Mouse (Mus musculus) layer of hippocampus, adult 9-11 months (tissue): ENCODE data around the gene Ankrd6.

Experiments
- DNase-seq: peaks from one replicate; pipeline ENCODE4 v3.0.0; 2022

Ankrd6 gene

DNA sequence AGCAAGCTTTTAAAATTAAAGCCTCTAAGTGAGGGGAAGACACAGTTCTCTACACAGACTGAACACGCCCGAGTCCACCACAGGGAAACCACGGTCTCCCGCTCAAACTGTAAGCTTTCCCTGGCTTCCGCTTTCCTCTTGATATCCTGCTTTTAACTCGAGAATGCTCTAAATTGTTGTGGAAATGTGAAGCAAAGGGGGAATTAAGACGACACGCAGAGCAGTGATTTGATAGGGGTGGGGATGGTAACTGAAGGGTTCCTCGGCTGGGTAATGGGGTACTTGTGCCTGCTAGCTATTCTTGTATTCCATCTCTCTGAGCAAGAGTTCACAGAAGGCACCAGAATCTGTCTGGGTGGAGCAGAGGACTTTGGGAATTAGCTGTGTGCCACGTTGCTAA, 1.9 kb downstream of the Ankrd6 start:
- no peak for DNase-seq

DNA sequence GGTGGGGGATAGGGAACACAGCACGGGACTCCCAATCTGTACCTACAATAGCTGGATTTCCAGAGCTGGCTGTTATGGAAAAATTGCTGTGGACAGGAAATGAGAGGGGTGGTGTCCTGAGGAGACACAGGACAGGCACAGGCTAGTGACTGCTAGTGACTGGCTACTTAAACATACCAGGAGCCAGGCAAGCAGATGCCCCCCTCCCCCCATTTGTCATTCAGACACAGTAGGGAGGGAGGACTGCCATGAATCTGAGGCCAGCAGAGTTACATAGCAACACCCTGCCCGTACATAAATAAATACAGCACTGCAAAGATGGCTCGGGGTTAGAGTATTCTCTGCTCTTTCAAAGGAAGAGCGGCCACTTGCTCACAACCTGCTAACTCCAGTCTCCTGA, 3.0 kb downstream of the Ankrd6 start:
- DNase-seq, result no peak

DNA sequence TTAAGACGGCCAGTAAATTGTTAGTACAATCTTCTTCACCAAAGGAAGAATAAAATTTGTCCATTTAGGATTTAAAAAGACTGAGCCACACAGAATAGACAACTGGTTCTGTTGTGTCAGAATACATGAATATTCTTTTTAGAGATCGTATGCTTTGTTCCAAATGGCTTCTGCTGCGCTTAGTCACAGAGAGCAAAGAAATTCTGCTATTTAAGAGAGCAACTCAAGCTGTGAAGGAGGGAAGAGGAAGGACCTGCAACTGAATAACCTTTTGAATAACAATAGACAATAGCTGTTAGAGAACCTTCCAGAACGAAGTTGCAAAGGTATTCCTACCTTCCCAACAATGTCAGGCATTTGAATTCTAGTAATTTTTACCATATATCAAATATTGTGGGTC, 9.7 kb downstream of the Ankrd6 start:
- no peak for DNase-seq

DNA sequence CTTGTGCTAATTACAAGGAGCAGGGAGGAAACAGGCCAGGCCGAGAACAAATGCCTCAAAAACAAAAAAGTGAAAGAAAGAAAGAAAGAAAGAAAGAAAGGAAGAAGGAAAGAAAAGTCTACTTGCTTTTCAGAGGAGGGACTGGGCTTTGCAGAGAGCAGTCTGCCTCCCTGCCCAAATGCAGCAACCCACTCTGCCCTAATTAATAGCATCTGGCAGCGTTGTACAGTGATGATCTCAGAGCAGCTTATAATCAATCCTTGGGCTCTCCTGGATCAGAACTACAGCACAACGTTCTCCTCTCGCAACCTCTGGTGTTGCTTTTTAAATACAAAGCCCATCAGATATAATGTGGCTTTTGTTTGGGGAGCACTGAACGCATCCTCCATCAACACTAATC, 10.7 kb downstream of the Ankrd6 start:
- DNase-seq, result peak; percentile 28

DNA sequence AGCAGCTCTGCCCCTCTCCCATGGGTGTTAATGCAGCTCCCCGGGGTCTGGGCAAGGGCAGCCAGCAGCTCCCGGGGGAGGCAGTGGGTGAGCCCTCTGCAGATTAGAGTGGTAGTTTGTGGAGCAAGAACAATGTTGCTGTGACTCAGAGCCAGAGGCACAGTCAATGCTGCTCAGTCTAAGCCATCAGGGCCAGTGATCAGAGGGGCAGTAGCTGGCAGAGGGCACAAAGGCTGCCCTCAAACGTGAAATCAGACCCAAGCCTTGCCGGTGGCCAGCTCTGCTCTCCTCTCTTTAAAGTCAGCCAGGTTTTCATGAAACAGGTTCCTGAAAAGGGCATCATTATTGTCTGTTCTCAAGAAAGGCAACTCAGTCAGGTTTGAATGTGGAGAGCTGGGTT, 11.1 kb downstream of the Ankrd6 start:
- peak; percentile 29 for DNase-seq

DNA sequence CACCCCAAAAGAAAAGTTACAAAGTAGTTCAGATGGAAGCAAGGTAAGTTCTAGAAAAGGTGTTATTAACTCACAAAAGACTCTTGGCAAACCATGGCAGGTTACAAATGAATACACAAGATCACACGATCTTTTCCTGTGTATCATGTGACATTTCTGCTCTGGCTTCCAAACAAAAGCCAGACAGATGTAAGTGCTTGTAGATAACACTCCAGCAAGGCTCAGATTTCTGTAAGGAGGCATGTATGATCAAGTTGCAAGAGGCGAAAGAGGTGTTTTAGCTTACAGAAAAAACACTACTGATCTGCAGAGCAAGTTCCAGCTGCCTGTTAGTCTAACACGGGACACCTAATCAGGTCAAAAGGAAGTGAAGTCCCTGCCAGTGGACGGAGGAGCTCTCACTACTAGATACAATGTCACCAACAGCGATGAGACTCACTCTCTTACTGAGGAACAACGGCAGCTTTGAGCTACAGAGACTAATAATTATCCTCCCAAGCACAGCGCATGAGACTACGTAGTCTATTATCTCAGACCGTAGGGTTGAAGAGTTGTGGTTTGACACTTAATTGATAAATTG, 13.8 kb downstream of the Ankrd6 start:
- no peak for DNase-seq

DNA sequence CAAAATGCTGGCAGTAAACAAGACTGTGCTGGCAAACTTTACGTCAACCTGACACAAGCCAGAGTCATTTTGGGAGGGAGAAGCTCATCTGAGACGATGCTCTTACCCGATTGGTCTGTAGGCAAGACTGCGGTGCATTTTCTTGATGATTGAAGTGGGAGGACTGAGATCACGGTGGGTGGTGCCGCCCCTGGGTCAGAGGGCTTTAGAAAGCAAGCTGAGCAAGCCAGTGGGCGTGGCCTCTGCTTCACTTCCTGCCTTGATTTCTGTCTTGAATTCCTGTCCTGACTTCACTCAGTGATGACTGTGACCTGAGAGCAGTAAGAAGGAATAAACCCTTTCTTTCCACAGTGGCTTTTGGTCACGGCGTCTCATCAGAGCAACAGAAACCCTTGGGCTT, 18.6 kb downstream of the Ankrd6 start:
- no peak for DNase-seq

DNA sequence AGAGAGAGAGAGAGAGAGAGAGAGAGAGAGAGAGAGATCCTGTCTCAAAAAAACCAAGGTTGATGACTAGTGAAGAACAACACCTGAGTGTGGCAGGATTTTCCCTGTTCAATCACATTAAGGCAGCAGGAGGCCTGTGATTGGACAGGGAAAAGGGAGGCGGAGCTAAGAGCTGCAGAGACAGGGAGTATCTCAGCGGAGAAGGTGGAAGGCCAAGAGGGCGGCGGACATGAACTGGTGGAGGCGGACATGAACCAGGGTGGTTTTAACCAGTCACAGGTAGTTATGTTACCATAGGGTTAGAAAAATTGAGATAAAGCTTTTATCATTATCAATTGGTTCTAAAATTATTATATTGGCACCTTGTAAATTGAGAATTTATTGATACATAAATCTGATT, 20.9 kb downstream of the Ankrd6 start:
- no peak for DNase-seq

DNA sequence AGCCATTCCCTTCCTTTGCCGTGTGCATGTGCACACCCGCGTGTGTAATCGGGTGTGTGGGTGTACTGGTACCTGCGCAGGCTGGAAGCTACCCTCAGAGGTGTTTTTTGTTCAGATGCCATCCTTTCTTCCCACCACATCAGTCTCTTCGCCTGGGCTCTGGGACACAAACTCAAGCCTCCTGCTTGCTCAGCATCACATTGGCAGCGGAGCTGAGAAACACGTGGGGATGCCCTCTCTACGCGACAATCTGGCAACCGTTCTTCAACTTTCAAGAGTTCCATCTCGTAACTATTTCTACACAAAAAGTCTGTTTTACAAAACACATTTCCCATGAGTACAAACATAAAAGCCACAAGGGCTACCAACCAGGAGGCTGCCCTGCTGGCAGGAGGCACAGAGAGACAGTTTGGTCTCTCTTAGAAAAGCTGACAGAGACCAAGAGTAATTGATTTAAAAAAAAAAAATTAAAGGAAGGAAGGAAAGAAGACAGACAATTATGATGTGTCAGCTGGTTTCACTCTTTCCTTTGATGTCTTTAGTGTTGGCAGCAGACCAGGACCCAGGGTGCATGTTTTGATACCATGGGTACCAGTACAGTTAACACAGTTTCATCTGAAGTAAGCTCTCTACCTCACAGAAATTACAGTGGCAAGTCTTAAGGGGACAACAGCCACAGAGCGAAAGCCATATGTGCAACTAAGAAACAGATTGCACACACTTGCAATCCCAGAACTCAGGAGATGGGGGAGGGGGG, 21.8 kb downstream of the Ankrd6 start:
- no peak for DNase-seq

DNA sequence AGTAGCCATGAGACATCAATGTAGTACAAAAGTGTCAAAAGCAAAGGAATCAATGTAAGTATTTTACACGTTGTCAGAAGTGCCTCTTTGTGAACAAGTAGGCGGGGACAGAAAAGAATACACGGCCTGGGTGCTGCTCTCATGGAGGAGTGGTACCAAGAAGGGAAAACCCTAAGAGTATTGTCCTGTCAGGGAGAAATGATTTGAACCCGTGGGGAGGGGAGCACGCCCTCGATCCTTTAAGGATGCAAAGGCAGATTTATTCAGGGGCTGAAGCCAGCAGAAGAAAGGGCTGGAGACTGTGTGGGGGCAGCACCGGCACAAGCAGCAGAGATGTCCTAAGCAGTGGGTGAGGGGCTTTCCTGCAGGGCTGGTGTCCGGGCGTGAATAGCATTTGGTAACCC, 26.7 kb downstream of the Ankrd6 start:
- no peak for DNase-seq

DNA sequence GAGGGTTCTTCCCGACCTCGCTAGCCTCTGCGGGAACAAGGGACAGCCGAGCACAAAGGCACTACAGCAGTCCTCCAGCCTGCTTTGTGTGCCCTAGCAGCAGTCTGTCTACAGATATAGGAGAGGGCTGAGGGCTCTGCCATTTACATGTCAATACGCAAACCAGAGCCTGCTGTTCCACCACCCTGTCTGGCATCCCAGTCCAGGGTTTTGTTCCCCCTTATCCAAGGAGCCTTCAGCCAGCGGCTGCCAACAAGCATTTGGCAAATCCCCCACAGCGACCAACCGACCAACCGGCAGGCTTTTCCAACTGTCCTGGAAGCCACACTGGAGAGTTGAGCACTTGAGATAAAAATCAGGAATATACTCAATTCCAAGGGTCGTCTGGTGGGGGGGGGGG, 27.2 kb downstream of the Ankrd6 start:
- no peak for DNase-seq

DNA sequence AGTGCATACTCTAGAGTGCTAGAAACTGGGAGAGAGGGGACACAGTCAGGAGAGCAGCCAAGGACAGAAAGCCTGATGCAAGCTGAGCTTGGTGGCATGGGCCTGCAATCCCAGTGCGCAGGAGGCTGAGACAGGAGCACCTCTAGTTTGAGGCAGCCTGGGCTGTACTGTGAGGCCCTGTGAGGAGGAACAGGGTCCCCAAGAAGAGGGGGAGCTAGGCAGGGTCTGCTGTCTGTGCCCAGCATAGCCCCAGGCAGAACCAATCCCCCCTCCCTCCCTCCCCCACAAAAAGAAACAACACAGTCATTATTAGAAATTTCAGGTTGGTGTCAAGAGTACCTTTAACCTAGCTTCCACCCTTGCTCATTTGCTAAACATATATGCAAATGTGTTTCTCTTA, 27.8 kb downstream of the Ankrd6 start:
- no peak for DNase-seq

DNA sequence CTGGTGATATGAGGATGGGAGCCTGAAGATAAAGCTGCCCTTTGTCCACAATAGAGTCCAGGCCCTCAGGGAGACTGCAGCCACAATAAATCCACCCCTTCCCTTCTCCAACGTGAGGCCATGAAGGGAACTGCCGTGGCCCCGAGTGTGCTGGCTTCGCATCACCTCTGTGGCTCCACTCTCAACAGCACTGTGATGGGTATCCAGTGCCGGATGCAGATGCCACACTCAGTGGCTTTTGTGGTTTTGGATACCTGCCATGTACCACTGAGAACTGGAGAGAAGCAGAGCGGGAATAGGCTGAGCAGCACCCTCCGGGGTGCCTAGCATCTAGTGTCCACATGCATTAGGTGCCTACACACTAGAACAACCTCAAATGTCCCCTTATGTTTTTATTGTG, 29.8 kb downstream of the Ankrd6 start:
- DNase-seq, result no peak

DNA sequence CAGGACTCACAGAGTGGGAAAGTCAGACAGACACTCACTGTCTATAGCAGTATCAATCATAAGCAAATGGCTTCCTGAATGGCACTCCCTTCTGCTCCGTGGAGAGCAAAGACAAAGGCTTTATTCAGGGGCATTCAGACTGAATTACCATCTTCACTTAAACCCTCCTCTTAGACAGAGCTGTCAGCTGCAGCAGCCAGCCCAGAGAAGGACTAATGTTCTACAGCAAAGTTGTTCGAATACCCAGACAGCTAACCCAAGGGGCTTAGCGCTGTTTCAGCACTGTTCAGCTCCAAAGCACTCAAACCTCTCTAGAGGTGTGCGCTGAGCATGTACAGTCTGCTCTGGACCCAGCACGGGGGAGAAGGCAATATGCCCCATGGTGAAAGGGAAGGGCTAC, 32.1 kb downstream of the Ankrd6 start:
- DNase-seq, result no peak

DNA sequence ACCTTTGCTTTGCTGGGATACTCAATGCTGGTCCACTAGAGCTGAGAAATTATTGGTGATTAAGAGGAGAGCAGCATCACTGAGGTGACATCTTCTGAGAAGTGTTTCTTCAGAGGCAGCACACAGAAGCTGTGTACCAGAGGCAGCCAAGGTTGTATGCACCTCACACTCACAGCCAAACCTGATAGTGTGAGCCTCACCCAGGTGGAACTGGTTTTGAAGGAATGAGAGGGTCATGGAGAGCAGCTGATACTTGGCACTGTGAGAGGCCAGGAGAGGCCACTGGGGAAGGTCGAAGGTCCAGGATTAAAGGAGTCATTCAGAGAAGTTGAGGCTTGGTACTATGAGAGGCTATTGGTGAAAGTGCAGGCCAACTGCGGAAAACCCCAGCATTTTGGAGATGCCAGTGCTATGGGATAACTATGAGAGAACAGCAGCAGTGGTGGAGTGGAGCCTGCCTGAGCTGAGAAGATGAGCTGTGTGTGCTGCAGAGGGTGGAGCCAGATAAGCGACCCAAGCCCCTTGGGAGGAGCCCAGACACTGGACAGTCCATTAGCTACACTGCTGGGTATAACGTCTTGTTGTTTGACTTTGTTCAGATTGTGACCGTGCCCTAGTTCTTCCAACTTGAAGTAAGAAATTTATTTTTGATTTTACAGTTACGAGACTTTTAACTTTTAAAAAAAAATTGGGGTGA, 33.8 kb downstream of the Ankrd6 start:
- DNase-seq, result no peak

DNA sequence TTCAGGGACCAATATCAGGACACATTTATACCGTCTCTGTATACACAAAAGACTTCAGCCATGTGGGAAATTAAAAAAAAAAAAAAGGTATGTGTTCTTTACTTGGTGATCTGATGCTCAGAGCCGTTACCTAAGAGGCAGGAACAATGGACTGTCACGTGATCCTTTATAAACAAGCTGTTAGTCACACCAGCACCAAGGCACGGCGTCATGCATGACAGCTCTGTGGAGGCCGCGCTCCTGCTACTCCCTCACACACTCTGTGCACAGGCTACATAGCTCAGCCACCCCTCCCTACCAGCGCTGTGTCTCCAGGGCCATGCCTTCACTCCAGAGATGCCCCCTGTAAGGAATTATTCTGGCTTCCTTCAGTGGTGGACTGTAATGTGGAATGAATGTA, 34.7 kb downstream of the Ankrd6 start:
- DNase-seq, result no peak

DNA sequence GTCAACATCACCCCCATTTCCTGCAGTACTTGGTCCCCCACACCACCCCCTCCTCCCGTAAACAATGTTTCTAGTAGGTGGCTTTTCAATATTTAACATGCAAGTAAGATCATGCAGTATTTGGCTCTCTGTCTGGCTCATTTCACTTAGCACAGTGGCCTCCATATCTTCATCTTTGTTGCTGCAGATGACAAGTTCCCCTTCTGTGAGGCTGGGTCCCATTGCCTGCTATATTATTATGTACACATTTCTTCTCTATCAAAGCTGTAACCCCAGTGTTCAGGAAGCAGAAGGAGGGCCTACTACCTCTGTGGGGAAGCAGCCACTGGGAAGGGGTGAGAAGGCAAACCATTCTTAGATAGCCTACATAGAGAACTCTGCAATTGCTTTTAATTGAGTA, 40.6 kb downstream of the Ankrd6 start:
- DNase-seq, result no peak

DNA sequence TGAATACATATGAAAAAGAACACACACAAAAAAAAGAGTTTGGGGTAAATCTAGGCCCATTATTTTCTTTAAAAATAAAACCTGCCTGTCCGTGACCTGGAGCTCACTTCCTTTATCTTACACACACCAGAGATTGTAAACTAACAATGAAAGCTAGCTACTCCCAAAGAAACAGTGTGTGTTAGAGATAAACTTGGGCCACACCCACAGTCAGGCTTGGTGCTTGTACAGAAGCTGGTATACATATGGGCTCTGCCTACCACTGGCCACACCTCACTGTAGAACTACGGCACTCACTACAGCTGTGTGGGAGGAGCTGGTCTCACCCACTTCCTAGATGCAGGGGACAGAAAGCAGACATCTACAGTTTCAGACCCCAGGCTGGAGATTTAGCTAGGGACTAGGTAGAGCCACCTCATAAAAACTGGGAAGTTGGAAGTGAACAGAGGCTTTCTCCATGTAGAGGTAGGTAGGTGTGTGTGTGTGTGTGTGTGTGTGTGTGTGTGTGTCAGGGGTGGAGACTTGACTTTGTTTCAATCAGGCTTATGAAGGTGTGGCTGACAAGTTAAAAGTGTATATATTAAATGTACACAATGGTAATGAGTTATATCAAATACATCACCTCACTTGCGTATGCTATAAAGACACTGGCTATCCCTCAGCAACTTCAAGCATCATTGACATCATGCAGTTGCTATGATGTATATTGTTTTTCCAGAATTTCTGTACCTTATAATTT, 41.2 kb downstream of the Ankrd6 start:
- DNase-seq, result no peak

DNA sequence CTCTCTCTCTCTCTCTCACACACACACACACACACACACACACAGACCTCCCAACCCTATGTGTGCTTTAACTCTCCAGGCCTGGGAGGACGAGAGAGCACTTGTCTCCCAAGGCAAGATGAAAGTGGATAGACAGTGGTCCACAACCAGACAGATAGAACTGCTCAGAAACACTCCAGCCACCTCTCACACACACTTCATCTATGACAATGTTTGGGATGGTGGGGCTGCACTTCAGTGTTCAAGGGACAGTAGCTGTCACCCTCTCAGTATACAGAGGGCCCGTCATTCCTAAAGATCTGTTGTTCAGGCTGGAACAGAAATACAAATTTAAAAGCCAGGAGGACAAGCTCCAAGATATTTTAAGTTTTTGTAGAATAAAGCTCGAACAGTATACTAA, 43.0 kb downstream of the Ankrd6 start:
- DNase-seq, result no peak

DNA sequence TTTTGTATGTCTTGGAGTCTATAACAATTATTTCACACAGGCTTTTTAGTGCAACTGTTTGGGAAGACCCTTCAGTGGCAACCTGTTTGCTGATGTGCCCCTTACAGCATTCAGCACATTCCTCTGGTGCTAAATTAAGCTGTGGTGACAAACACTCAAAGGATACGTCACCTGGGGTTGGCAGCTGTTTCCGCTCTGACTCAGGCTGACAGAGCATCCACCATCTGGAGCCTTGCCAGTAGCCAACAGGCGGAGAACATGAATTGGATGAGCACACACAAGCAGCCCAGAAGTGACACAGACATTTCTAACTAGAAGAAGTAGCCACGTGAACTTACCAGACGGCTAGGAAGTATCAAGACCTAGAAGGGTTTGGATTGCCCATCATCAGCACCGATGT, 44.0 kb downstream of the Ankrd6 start:
- peak; percentile 73 for DNase-seq

DNA sequence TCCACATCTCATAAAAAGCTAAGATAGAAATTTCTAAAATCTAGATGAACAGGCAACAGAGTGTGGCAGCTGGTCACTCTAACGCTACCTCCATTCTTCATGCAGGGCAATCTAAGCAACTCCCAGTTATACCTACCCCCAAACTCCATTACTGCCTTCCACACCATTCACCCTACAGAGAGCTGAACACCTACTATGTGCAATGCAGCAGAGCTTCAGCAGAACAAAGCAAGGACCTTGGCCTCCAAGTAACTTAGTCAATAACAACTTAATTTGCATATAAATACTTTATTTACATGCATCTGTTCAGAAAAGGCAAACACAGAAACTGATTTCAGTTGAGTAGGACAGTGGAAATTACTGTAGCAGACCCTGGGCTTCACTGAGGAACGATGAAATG, 44.7 kb downstream of the Ankrd6 start:
- DNase-seq, result no peak

DNA sequence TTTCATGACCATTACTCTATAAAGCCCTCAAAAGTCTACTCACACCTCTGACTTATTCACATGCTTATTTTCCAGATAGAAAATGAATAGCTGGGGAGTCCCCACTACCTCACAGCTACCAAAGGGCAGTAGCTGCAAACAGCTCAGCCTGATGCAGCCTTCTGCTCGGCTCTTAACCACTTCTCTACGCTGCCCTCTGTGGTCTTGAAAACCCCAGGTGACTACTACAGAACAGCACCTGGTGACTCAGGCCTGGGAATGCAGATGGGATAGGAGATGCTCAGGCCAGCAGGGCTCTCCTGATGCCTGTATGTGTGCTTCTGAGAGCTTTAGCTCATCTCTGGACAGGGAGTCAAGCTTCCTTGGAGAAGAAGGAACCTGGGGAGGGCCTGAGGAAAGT, 45.3 kb downstream of the Ankrd6 start:
- DNase-seq, result no peak

DNA sequence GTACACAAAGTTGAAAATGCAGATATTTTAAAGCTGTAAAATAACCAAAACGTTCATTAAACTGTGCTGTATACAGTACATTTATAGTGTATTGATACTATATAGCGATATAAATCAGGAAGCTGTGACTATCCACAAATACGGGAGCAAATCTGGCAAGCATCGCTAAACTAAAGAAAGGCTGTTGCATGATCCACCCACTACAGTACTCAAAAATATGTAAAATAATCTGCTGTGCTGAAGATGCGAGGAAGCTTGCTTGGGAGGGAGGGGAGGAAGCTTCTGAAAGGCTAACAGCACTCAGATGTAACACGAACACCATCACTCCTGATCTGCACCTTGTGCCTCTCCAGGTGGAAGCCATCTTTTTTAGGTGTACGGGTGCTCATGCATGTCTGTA, 46.8 kb downstream of the Ankrd6 start:
- DNase-seq, result no peak

DNA sequence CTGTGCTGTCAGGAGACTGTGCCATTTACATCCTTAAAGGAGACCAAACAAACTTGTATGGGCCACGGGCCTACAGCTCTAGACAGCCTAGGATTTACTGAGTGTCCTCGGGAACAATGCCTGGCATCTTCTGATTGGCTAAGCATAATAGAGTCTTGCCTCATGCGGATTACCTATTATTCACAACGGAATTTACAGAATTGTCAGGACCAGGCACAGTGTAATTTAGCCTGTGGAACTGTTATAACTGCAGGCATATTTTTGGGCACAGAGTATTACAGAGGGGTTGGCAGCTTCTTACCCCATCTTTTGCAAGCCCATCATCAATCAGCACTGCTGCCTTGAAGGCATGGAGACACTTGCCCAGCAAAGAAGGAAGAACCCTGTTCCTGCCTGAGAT, 51.6 kb downstream of the Ankrd6 start:
- DNase-seq, result no peak
